Mouse (Mus musculus): ENCODE measurements around the gene Pmfbp1. TPM values are rescaled to one million over a fixed set of nuclear protein-coding genes. Genes with fewer than 3 reads are reported as not detected.

Gene Pmfbp1
- total RNA-seq, 2 experiments from 2014 or later = 0.06 TPM; not detected in 1

- DNase-seq = no peak
- intact Hi-C loops (cut with DNase I; ENCODE audit: low total_unique reads) = no loop called here
These were observed 91.0 kb downstream of the Pmfbp1 start for GRCm38 (mm10) chr8:109584830-109585229.

GRCm38 (mm10) chr8:109585652-109586051 lies 91.8 kb downstream of the Pmfbp1 start:
- intact Hi-C loops (cut with DNase I; ENCODE audit: low total_unique reads) = no loop called here
- no peak for DNase-seq

DNA sequence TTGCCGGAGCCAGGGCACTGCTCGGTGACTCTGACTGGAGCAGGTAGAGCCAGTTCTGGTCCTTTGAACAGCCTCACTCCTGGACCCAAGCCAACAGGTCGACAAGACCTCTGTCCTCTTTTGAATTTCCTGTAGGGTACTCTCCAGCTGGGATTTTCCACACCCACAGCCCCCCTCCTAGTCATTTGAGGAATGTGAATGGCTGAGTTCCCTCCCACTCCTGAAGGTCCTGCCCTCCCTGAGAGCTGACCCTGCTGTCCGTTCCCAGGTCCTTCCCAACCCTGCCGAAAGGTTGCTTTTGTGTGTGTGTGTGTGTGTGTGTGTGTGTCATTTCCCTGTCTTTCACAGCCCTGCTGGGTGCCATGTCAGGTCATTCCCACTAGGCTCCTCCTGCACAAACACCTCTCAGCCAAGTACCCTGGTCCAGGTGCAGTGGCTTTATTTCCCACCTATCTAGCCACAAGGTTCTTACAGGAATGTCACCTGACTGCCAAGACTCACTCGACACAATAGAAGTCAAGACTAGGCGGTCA lies 93.2 kb downstream of the Pmfbp1 start:
- intact Hi-C loops (cut with DNase I; ENCODE audit: low total_unique reads) = no loop called here
- no peak for DNase-seq

DNA sequence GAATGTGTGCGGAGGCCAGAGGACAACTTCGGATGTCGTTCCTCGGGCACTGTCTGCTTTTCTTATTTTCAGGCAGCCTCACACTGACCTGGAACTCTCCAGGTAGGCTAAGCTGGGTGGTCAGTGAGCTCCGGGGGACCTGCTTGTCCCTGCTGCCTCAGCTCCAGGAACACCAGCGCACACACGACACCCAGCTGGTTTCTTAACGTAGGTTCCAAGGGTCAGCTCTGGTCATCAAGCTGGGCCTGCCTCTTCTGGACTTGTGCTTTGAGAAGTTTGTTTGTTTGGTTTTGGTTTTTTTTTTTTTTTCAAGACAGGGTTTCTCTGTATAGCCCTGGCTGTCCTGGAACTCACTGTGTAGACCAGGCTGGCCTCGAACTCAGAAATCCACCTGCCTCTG lies 97.1 kb downstream of the Pmfbp1 start:
- intact Hi-C loops (cut with DNase I; ENCODE audit: low total_unique reads) = no loop called here

DNA sequence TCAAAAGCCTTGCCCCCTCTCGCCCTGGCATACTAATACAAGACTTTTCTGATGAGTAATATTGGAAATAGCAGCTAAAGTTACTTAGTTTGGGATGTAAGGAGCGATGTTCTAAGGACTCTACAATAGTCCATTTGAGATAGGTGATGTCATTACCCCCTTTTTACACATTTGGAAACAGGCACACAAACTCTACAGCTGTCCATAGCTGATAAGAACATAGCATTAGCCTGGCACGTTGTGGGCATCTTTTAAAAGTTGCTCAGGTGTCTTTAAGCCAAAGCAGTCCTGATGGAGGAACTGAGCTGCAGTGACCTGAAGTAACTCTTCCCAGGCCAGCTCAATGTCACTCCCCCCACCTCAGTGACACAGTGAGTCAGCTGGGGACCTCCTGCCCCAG lies 97.5 kb downstream of the Pmfbp1 start:
- intact Hi-C loops (cut with DNase I; ENCODE audit: low total_unique reads) = no loop called here
- DNase-seq = no peak

More for the DNA sequence above, 97.1 kb downstream of the Pmfbp1 start:
- no peak for DNase-seq

DNA sequence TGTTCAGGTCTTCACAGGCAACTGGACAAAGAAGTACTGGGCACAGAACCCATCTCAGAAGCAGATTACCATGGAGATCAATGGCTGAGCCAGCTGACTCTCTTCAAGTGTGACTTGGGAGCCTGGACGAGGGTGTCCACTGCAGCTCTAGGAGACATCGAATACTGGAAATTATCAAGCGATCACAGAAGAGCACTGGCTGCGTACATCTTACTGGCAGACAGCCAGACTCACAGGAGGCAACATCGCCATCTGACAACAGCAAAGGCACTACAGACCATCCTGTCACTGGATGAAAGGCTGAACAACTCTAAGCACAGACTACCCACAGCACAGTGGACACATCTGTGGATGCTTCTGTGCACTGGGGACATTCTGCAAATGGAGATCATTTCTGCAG lies 98.3 kb downstream of the Pmfbp1 start:
- intact Hi-C loops (cut with DNase I; ENCODE audit: low total_unique reads) = no loop called here

More for the DNA sequence above, 98.3 kb downstream of the Pmfbp1 start:
- no peak for DNase-seq

Other genes with a start within 250 kb of the Pmfbp1 start
- 10 to 100 TPM; 10.1 to 10.3 TPM for gene Dhx38, start 71.8 kb downstream of the Pmfbp1 start, total RNA-seq (2021)
- gene Txnl4b, start 71.9 kb downstream of the Pmfbp1 start, total RNA-seq (2021) = 1 to 10 TPM; 6.2 to 6.4 TPM
- gene Hp, start 85.1 kb downstream of the Pmfbp1 start, total RNA-seq (2021) = 1 to 10 TPM; 2.1 to 4.7 TPM
- gene Dhodh, start 114.6 kb downstream of the Pmfbp1 start, total RNA-seq (2021) = 10 to 100 TPM; 10.8 to 11.2 TPM
- under 1 TPM in 1 of 2 experiments, not detected in 1; 0.31 TPM for gene Pkd1l3, start 120.5 kb downstream of the Pmfbp1 start, total RNA-seq (2021)
- 10 to 100 TPM; 27.0 to 31.3 TPM for gene Ist1, start 199.2 kb downstream of the Pmfbp1 start, total RNA-seq (2021)
- 1 to 10 TPM; 7.0 to 7.5 TPM for gene Zfp821, start 211.5 kb downstream of the Pmfbp1 start, total RNA-seq (2021)
- gene Atxn1l, start 243.7 kb downstream of the Pmfbp1 start, total RNA-seq (2021) = 10 to 100 TPM; 17.2 to 20.8 TPM

Measured in gastrocnemius, postnatal 14 days (tissue).